Mouse (Mus musculus) small intestine, adult 2 months (tissue): ENCODE measurements around the gene Spsb1. TPM values are rescaled to one million over a fixed set of nuclear protein-coding genes. Genes with fewer than 3 reads are reported as not detected.

Source experiments
- H3K27ac ChIP-seq: fragments of 200-500 bp; 2 replicates; pipeline ENCODE4 v1.5.1; 2012; ENCODE audit warnings: low read depth, low read length, control low read depth, inconsistent platforms; ENCODE audit not compliant: insufficient read depth
- H3K27me3 ChIP-seq: fragments of 200-500 bp; 2 replicates; pipeline ENCODE4 v1.6.1; 2012; ENCODE audit warnings: mild to moderate bottlenecking, moderate library complexity, low read length, inconsistent platforms; ENCODE audit not compliant: control insufficient read depth, insufficient read depth
- H3K36me3 ChIP-seq: fragments of 200-500 bp; 2 replicates; pipeline ENCODE4 v1.6.1; 2012; ENCODE audit warnings: mild to moderate bottlenecking, low read length, control low read depth, inconsistent platforms; ENCODE audit not compliant: control insufficient read depth, insufficient read depth
- H3K4me1 ChIP-seq: fragments of 200-500 bp; 2 replicates; pipeline ENCODE4 v1.6.1; 2012; ENCODE audit warnings: low read length, inconsistent platforms, mixed read lengths; ENCODE audit not compliant: control insufficient read depth, insufficient read depth, insufficient read length
- H3K4me3 ChIP-seq: fragments of 200-500 bp; 2 replicates; pipeline ENCODE4 v1.5.1; 2012; ENCODE audit warnings: low read depth, mild to moderate bottlenecking, control low read depth, inconsistent platforms, low read length, moderate library complexity
- CTCF ChIP-seq: fragments of 200-500 bp; IDR thresholded peaks from 2 replicates; pipeline ENCODE4 v1.5.1; 2012; ENCODE audit warnings: low read depth, mild to moderate bottlenecking, control low read depth, inconsistent platforms, low read length, moderate library complexity, mixed read lengths; ENCODE audit not compliant: insufficient replicate concordance, insufficient read length; ENCODE audit errors: extremely low read depth
- POLR2A ChIP-seq: fragments of 200-500 bp; IDR thresholded peaks from 2 replicates; pipeline ENCODE4 v1.6.1; 2012; ENCODE audit warnings: low read depth, mild to moderate bottlenecking, control low read depth, inconsistent platforms, low read length, moderate library complexity
- WGBS: fragments of 180-500 bp; shearing (Covaris S2); methylation state at CpG from one replicate; pipeline ENCODE4 v1.1.7; 2018; 5-methylcytosine and 5-hydroxymethylcytosine counted together
- polyA plus RNA-seq: library from polyadenylated mRNA; depleted of rRNA; stranded (reverse); fragments of >200 nt; gene quantifications from 2 replicates; pipeline ENCODE4 v1.2.3, GENCODE M21; 2012

Gene Spsb1
- polyA plus RNA-seq, 1 experiment, result 27.3 TPM

GRCm38 (mm10) chr4:149901349-149901782, 53.5 kb downstream of the Spsb1 start:
- Histone ChIP-seq H3K27ac (peak overlapping the region; percentile 22; the same call in 1 of the 2 replicates), H3K4me3 (no peak overlapping the region), H3K36me3 (peaks cover 42% of the 10 kb centered on the region), H3K27me3 (no peaks in the 10 kb centered on the region), H3K4me1 (peaks cover 5% of the 10 kb centered on the region; the same call in 1 of the 2 replicates)
- no peak for TF ChIP-seq POLR2A
- TF ChIP-seq CTCF, result no peak
- 63% methylated on average over 3 of the region's 3 CpGs for WGBS

DNA sequence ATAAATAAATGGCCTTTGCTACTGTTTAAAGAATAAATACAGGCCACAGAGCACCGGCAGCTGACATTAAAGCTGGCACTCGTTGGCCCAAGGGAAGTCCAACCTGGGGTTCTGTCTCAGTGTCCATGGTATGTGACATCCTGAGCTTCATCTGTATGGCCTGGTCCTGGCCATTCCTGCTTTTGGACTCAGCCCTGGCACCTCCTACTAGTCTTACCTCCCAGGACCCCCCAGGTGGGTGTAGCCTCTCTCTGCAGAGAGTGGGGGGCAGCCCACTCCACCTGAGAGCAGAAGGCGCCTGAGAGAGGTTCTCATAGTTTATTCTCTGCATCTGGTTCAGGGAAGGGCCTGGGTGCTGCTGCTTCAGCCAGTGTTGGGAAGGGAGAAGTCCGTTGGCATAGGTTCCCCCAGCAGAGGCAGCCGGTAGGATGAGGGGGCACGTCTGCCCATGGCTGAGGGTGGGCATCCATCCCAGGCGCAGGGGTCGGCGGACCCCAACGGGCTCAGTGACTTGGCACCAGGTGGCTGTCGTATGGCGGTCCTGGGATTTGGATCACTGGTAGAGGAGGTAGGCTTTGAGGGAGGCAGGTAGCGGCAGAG, 57.1 kb downstream of the Spsb1 start:
- no peak overlapping the region for H3K4me3 ChIP-seq
- H3K27ac ChIP-seq, result no peak overlapping the region
- H3K4me1 ChIP-seq, result peaks cover 13% of the 10 kb centered on the region; the same call in 1 of the 2 replicates
- 88% methylated on average over 13 of the region's 13 CpGs for WGBS
- peaks cover 26% of the 10 kb centered on the region for H3K36me3 ChIP-seq
- TF ChIP-seq CTCF, result no peak
- no peak for TF ChIP-seq POLR2A
- no peaks in the 10 kb centered on the region for H3K27me3 ChIP-seq

- peaks cover 24% of the 10 kb centered on the region for H3K36me3 ChIP-seq
- peaks cover 19% of the 10 kb centered on the region; the same call in 1 of the 2 replicates for H3K4me1 ChIP-seq
- no peak overlapping the region for H3K27ac ChIP-seq
- no peak overlapping the region for H3K4me3 ChIP-seq
- no peak for TF ChIP-seq CTCF
- no peak for TF ChIP-seq POLR2A
- no peaks in the 10 kb centered on the region for H3K27me3 ChIP-seq
- 78% methylated on average over 12 of the region's 12 CpGs for WGBS
Measured at GRCm38 (mm10) chr4:149896024-149896538, 58.8 kb downstream of the Spsb1 start.

DNA sequence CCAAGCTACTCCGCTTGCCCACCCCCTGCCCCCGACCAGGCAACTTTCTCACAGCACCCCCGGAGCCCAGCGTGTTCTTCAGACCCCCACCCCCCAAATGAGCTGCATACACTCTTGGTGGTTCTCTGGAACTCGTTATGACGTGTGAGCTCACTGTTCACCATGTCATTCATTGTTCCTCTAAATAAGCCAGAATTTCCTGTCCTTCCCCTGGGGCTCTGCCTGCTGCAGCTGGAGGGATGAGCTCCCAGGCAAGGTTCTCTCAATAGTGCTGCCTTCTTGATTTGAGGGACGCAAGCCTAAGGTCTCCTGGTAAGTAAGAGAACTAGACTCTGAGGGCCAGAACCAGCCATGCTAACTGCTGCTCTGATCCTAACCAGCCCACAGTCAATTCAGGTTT, 59.6 kb downstream of the Spsb1 start:
- Histone ChIP-seq H3K27me3 (no peaks in the 10 kb centered on the region), H3K4me1 (peaks cover 19% of the 10 kb centered on the region; the same call in 1 of the 2 replicates), H3K27ac (no peak overlapping the region), H3K36me3 (peaks cover 18% of the 10 kb centered on the region), H3K4me3 (no peak overlapping the region)
- TF ChIP-seq POLR2A (no peak), CTCF (no peak)
- 81% methylated on average over 7 of the region's 7 CpGs for WGBS

DNA sequence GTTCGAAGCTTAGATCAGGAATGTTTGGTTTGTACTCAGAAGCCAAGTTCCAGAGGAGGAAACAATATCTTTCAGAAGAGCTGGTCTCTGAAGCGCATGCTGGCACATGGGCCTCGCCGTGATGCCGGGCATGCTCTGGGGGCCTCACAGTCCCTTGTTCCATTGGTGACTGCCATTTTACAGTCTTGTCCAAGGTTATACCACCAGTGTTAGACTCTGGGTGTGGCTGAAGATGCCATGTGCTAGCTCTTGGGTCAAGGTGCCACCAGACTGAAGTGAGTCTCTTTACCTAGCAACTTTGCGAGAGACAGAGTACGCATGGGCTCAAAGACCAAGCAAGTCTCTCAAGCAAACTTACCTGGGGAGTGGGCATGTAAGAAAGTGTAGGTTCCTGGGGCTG, 60.5 kb downstream of the Spsb1 start:
- no peaks in the 10 kb centered on the region for H3K27me3 ChIP-seq
- peaks cover 24% of the 10 kb centered on the region; the same call in 1 of the 2 replicates for H3K4me1 ChIP-seq
- TF ChIP-seq POLR2A, result no peak
- TF ChIP-seq CTCF, result no peak
- WGBS, result 92% methylated on average over 7 of the region's 7 CpGs
- H3K27ac ChIP-seq, result peak overlapping the region; percentile 62
- peaks cover 18% of the 10 kb centered on the region for H3K36me3 ChIP-seq
- no peak overlapping the region for H3K4me3 ChIP-seq

GRCm38 (mm10) chr4:149893611-149894151, 61.2 kb downstream of the Spsb1 start:
- TF ChIP-seq CTCF, result no peak
- TF ChIP-seq POLR2A, result no peak
- peaks cover 15% of the 10 kb centered on the region for H3K36me3 ChIP-seq
- H3K27ac ChIP-seq, result peak overlapping the region; percentile 62
- no peaks in the 10 kb centered on the region for H3K27me3 ChIP-seq
- no peak overlapping the region for H3K4me3 ChIP-seq
- 78% methylated on average over 11 of the region's 11 CpGs for whole genome bisulfite sequencing
- peaks cover 27% of the 10 kb centered on the region for H3K4me1 ChIP-seq
